Mouse (Mus musculus) ovary, postnatal 14 days (tissue): ENCODE measurements around the gene Etnk1.
"Not testable (repeated sequence)": the region's sequence is repeated elsewhere in the genome, so short reads cannot be mapped to it uniquely, and the experiment has no call there.

Source experiments
- DNase-seq: peaks from one replicate; pipeline ENCODE4 v3.0.0; 2022; ENCODE audit warnings: low spot score

Etnk1 gene

DNA sequence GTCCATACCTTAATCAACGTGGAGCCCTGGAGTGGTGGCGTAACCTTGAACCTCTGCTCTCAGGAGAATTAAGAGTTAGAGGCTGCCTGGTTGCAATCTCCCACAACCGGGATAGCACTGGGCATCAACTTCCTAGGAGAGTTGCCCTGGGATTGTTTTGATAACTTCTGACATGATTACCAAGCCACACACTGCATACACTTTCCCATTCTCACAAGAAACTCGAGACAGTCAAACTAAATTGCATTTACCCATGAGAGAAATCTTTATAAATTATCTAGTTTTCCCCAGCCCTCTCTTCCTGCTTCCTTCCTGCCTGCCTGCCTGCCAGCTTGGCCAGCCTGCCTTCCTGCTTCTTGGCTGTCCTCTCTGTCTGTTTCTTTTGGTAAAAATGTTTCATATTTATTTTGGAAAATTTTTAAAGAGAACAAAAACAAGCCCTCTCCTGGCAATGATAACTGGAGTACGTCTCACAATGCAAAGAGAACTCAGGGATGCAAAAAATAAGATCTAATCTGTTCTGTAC lies 17.2 kb upstream of the Etnk1 start:
- DNase-seq = no peak

DNA sequence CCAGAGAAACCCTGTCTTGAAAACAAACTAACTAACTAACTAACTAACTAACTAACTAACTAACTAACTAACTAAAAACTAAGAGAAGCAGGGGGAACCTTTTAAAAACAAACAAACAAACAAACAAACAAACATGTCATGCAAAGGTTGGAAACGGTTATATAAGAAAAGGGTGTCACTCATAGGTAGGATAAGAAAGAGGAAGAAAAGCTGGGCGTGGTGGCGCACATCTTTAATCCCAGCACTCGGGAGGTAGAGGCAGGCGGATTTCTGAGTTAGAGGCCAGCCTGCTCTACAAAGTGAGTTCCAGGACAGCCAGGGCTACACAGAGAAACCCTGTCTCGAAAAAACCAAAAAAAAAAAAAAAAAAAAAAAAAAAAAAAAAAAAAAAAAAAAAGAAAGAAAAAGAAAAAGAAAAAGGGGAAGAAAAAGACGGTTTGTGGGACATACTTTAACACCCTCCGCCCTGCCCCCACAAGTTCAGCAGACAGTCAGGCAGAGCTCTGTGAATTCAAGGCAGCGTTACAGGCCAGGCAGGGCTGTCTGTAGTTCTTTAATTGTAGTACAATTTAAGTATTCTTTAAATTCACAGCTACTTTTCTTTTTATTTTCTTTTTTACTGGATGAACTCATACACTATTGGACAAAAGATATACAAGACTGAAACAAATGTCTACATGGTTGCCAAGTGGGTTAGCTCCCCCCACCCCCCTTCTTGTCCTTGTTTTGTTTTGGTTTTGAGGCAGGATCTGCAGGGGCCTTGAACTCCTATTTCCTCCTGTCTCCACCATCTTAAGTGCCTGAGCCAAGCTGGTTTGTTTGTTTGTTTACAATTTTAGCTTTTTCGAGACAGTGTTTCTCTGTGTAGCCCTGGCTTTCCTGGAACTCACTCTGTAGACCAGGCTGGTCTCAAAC lies 15.7 kb upstream of the Etnk1 start:
- DNase-seq = not testable (repeated sequence)

DNA sequence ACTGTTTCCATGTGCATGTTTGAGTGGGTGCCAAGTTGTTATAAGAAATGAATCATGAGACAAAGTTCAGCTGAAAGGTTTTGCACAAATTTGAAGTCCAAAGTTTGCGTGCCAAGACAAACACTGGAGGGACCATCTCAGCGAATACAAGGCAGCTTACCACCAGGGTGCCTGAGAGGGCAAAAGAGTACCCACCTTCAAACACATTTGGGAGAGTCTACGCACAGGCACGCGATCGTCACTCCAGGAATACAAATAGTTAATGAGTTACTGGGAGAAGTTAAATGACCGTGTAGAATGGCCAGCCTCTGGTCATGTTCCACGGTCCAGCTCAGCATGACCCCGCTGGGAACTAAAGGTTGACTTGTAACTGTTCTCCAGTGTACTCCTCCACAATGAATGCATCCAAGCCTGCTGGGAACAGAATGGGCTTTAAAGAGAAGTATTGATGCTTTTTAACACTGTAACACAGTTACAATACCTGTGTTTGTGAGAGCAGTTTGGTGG lies 14.6 kb upstream of the Etnk1 start:
- DNase-seq = no peak

DNA sequence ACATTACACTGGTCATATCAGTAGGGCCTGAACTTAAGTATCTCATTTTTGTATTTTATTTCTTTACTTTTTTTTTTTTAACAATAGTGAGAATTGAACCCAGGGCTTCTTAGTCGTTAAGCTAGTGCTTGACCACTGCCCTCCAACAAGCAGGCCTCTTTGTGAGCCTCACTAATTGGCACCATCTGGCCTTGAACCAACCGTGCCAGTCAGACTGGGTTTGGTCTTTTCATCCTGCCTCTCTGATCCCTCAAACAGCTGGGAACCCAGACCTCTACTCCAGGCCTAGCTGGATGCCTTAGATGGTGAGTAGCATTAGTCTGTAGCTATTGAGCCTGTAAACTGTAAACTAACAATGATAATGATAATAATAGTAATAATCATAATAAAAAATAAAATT lies 13.9 kb upstream of the Etnk1 start:
- DNase-seq = no peak

DNA sequence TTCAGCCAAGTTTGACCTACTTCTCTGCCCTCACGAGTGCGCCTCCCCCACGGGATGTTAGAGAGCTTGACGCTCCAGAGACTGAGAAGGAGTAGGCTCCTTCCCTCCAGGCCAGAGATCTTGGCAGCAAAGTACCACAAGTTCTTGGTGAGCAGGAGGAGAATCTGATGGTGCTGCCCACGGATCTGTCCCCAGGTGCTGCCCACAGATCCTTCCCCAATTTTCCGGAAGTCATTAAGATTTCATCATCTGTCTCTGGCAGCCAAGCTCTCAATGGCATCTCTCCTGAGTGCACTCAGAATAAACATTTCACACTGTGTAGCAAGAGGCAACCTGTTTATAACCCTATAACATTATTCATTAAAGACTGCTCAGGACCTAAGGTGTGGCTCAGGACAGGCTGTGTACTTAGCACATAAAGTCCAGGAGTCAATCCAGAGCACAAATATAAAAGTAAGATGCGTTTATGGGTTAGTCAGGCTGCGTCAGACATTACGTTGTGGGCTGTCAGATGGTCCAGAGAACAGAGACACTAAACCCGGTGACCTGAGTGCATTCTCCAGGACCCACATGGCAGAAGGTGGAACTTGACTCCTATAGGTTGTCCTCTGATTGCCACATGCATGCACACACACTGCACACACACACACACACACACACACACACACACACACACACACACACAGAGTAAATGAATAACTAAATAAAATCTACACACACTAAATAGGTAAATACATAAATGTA lies 13.1 kb upstream of the Etnk1 start:
- DNase-seq = no peak

DNA sequence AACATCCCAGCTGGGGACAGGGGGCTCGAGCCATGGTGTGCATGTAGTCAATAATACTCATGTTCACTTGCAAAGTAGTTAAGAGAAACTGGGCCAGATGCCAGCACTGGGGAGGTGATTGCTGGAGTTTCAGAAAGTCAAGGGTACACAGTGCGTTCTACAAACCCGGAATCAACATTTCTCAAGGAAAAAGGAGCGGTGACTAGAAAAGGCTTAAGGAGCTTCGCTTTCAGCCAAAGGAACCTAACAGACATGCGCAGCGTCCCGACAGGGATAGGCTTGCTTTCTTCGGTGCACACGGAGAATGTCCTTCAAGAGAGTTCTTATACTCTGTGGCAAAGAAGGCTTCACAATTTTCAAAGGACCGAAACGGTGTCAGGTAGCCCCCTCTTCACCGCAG lies 12.1 kb upstream of the Etnk1 start:
- DNase-seq = peak; percentile 28

DNA sequence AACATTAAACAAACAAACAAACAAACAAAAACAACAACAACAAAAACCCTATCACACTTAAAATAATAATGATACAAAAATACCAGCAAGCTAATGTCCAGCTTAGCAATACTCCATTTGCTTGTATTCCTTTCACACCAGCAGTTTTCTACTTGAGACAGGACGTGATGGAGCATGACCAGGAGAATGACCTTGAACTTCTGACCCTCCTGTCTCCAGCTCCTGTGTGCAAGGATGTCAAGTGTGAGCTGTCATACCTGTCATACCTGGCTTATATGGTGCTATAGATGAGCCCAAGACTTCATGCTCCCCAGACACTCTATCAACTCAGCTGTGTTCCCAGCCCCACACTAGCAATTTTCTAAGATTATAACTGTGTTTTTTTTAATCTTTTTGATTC lies 11.0 kb upstream of the Etnk1 start:
- DNase-seq = no peak

DNA sequence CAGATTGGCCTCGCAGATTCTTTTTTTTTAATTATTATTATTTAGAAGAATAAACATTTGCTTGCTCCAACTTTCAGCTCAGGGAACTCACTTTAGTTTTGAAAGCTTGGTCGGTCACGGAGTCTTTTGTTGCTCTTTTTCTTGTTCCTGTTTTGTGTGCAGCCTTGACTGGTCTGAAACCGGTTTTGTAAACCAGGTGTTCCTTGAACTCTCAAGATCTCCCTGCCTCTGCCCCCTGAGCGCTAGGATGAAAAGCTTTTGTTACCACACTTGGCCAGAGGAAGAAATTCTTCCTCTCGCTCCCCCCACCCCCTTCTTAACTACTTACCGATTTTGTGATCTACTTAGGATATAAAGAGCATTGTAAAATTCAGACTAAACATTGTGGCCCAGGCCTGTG lies 10.3 kb upstream of the Etnk1 start:
- DNase-seq = no peak

DNA sequence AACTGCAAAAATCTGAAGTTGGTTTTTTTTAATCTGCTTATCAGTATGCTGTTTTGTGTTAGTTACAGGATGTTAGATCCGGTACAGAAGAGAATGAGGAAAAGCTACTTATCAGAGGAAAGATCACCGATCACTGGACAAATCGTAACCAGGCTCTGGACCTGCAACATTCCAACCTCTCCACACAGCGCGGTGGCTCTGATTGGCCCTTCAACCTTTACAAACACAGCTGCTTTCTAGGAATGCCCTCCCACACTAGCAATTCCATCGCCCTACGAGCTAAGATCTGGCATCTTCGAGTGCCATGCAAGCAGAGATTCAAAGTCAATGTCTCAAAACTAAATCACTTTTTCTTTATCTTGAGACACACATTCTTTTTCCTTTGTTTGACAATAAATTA lies 9.6 kb upstream of the Etnk1 start:
- no peak for DNase-seq

DNA sequence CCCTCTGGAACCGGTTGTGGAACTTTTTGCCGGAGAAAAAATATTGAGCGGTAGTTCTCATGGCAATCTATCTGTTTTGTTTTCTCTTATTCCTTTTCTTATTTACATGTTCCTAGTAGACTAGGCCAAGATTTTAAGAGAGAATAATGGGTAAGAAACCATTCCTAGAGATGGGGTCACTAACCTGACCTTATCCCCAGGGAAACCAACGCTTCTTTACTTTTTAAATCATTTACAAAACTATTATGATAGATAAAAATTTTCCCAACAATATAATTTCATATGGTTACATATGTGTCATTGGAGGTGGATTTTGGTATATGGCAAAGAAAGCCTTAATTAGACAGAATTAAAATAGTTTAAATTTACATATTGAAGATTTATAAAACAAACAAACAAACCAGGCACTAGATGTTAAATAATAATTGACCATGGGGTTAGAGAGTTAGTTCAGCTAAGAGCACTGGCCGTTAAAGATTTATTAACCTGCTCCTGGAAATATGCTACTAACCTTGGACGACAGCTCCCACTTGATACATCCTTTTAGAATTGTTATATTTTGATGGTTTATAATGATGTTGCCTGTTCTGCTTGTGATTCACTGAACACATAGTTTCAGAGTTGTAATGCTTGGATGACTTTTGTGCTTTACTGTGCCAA lies 6.3 kb upstream of the Etnk1 start:
- DNase-seq = no peak

DNA sequence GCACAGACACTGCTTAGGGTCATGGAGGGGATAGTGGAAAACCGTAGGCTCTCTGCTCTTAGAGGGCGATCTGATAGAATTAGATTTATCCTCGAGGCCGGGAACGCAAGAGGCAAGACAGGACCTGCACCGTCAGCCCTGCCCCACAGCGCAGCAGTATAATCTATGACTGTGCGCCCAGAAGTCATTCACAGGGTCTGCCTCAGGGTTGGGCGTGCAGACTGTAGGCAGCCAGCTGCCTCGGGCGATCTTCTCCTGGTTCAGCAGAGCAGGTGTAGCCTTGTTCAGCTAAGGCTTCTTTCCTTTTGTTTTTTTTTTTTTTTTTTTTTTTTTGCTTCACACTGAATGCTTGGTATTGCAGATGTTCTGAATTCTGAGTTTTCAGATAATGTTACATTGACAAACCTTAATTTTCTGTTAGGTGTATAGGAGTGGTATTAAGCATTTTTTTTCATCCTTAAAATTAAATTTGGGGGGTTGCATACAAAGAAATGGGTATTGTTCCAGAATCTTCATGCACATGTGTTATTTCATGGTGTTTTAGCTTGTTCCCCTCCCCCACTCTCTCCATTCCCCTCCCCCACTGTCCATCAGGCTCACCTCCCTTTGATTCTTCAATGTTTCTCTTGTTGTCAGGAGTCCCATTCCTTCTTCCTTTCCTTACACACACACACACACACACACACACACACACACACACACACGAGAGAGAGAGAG lies 4.7 kb upstream of the Etnk1 start:
- no peak for DNase-seq

DNA sequence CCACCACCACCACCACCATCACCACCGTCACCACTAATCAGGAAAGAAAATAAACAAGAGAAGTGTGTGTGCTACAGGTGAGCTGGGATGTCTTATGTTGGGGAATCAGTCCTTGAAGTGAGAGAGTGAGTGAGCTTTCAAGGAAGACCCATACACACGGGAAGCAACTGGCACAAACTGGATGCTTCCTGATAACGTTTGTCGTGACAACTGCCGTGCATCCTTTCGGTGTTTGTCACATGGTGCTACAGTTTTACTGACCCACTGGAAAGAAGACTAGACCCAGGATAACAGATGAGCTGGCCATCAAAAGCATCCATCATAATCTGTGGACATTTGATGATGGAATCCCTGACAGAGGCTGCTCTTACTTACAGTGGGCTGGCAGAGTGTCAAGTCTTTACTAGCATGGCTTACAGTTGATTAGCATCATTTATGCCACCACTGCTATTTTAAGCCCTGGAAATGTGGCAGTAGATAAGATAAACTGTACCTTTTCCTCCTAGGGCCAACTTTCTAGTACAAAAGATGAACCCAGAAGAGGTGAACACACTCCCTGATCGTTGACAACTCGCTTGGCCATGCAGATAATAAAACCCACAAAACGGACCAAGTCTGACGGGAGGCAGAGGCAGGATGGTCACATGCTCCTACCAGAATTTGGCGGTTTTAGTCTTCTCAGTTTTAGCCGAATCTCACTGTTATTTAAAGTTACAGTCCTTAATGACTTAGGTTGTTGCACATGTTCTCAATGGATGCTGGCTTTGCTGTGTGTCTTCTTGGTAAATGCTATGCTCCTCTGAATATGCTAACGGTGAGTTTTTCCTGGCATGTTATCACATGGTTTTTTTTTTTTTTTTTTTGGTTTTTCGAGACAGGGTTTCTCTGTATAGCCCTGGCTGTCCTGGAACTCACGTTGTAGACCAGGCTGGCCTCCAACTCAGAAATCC lies 2.8 kb upstream of the Etnk1 start:
- DNase-seq = no peak

DNA sequence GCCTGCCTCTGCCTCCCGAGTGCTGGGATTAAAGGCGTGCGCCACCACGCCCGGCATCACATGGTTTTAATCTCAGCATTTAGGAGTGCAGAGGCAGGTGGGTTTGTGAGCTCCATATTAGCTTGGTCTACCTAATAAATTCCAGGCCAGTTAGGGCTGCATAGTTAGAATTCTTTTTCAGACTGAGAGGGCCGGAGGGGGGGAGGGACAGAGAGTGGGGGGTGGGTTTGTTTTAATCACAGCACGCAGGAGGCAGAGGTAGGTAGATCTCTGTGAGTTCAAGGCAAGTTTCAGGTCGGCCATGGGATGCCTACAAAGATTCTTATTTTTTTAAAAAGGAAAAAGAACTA lies 2.1 kb upstream of the Etnk1 start:
- no peak for DNase-seq

DNA sequence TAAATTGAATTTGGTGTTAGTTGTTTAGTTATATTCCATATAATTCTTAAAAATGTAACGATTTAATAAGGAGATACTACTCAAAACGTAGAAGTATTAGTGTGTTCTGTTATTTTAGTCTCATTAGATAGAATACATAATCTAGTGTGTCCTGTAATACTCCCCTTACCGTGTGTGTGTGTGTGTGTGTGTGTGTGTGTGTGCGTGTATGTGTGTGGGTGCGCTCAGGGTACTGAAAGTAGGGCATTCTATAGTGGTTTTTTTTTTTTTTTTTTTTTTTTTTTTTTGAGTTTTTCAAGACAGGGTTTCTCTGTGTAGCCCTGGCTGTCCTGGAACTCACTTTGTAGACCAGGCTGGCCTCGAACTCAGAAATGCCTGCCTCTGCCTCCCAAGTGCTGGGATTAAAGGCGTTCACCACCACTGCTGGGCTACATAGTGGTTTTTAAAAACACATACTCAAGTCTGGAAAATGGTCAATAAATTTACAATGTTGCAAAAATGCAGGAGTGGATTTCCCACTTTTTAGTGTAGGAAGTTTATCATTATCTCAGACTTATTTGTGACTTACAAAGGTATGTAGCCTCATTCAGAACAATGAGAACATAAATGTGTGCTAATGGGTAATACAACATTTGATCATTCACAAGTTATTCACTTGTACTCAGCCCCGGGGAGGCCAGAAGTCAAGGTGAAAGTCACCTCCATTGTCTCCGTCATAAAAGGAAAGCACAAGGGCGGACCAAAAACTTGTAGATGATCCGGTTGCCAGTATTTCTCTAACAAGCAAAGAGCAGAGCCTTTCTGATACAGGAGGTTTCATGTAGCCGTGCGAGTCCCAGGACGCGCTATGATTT lies 1.4 kb upstream of the Etnk1 start:
- no peak for DNase-seq

DNA sequence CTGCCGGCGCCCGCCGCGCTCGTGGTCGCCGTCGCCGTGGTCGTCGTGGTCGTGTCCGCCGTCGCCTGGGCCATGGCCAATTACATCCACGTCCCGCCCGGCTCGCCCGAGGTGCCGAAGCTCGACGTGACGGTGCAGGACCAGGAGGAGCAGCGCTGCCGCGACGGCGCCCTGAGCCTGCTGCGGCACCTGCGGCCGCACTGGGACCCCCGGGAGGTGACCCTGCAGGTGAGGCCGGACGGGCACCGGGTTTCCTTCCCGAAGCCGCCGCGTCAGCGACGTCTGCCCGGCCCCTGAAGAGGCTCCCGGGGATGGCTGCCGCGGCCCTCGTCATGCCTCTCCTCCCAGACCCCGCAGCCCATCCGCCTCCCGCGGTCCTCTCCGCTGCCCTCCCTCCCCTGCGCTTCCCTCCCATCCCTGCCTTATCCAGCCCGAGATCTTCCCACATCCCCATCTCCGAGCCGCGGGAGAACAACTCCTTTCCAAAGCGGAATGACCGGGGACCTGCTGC lies 443 bp downstream of the Etnk1 start:
- no peak for DNase-seq

DNA sequence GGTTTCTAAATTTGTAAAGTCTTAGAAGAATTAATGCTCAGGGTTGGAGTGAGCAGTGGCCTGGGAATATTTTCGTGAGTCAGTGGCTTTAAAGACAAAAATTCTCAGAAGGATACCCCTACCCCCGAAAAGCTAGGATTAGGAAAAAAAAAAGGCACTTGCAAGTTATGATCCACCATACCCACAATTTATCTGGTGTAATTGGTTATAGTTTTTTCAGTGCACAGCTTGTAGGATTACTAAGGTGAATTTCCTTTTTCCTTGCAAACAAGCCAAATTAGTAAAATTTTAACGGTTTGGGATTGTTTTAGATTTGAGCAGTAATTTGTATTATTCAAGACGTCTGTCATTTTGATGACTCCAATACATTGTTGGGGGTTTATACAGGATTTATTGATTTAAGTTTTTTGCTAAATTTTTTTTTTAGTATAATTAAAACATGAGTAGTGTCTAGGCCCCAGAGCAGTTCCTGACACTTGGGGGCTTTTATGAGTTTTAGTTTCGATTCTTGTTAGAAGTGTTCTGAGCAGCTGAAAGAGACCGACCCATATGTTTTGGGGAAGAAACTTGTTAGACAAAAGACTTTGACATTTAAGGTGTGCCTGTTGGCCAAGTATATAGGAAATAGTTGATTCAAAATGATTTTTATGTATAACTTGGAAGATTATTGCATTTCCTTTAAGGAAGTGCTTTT lies 1.1 kb downstream of the Etnk1 start:
- DNase-seq = no peak

DNA sequence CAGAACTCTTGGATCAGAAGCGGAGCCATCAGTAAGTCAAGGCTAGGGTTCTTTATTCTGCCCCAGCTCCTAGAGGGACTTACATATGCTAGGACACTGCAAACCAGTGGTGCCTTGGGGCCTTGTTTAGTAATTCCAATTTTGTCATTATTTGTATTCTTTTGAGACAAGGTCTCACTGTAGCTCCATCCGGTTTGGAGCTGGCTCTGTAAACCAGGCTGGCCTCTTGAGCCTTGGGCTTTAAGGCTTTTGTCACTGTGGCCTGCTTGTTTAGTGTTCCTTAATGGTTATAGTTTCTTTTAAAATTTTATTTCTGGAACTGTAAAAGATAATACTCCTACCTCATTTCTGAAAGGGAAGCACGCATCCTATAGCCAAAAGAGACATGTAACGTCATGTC lies 2.4 kb downstream of the Etnk1 start:
- DNase-seq = no peak

DNA sequence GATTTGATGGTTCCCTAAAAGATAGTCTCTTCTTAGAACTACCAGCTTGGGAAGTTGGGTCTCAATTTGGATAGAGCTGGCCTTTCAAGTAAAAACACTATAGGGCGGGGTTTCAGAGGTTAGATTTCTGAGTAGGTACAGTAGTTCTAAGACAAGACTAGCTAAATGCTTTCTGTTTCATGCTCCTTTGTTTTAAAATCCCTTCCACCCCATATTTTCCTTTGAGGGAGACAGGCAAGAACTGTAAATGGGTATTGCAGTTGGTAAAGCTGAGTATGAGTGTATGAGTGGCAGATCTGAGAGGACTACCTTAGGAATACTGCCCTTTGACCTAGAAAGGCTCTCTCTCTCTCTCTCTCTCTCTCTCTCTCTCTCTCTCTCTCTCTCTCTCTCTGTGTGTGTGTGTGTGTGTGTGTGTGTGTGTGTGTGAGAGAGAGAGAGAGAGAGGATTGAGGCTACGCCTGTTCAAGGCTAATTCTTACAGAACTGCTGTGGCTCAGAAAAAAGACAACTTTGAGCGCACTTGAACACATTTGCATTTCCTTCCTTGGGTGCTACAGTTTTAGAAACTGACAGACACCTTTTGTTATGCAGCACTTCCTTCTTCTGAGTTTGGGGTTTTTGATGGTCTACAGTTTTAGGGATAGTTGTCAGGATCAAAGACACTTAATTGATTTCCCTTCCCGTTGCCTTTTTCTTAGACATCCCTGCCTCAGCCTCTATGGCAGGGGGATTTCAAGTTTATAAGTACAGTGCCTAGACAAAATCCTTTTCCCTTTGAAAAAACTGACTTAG lies 3.3 kb downstream of the Etnk1 start:
- no peak for DNase-seq
